Mouse (Mus musculus) 416B (cell line): ENCODE measurements around the gene Ttc23l.
"Not testable (repeated sequence)": the region's sequence is repeated elsewhere in the genome, so short reads cannot be mapped to it uniquely, and the experiment has no call there.

Experiments used
- DNase-seq: peaks from one replicate; pipeline ENCODE4 v3.0.0; 2011; ENCODE audit warnings: low read depth

Ttc23l gene

DNA sequence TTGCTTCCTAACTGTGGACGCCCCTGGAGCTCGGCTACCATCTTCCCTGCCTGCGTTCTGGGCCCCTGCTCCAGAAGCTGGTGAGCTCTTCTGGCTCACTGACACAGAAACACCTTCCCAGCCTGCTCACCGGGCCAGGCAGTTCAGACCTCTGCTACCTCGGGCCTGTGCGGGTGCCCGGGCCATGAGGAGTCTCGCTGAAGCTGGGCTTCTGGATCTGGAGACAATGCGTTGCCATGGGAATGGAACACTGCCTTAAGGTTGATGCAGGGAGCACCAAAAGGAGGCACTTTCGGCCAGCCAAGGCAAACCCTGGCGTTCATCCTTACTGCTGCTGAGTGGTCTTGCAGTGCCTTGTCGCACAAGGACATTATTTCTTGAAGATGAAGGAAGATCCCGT is at the start of gene Ttc23l:
Ttc23l (minus strand) TSS at position 204 of the 400 bp plus-strand sequence.
- DNase-seq: no peak

GRCm38 (mm10) chr15:10599413-10599812 is 40.9 kb upstream of the Ttc23l start:
- peak; percentile 86 for DNase-seq

GRCm38 (mm10) chr15:10598259-10599225 is 40.1 kb upstream of the Ttc23l start:
- no peak for DNase-seq

DNA sequence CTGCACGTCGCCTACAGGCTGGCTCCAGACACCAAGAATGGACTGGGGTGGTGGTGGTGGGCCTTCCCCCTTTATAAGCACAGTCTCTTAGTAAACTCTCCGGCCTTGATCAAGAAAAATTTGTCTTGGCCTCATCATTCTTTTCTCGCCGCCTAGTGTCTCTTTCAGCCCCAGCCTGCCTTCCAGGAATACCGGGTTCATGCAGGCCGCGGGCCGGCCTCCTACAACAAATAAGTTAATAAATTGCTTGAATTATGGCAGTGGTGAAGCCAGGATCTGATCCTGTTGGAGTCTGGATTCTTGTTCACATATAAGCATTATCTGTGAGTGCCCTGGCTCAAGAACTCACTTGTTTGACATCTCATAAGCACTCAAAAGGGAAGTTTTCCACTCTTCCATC is 38.4 kb upstream of the Ttc23l start:
- DNase-seq: no peak

DNA sequence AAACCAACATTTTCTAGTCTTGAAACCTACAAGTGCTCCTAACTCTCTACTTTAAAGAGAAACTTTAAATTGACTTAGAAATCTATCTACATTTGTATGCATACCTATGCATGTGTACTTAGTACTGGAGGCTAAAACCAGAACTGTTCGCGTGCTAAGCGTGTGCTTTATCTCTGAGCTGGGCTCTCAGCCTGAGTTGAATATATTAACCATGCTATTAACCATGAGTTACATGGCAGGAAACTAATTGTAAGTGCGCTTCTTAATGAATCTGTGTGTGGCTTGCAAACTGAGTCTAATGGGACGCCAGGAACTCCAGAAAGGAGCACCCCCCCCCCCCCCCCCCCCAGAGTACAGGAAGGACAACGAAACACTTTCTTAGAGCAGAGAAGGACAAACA is 36.9 kb upstream of the Ttc23l start:
- no peak for DNase-seq

- DNase-seq: no peak
Observed at GRCm38 (mm10) chr15:10594910-10595309, 36.4 kb upstream of the Ttc23l start.

DNA sequence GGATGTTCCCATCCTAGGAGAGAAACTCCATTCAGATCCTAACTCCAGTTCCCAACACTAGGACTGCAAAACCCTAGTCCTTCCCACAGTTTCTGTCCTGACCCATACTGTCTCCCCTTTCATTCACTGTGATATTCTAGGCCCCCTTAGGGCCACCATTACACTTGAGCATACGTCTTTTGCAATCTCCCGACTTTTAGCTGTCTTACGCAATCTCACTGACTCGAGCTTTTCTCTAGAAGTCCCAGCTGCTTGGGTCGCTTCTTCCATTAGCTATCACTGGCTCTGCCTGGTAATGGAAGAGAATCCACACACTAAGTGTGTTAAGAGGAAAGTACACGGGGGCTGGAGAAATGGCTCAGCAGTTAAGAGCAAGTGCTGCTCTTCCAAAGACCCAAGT is 34.6 kb upstream of the Ttc23l start:
- peak; percentile 67 for DNase-seq

GRCm38 (mm10) chr15:10586565-10586964 is 28.1 kb upstream of the Ttc23l start:
- no peak for DNase-seq

GRCm38 (mm10) chr15:10584359-10585187 is 26.1 kb upstream of the Ttc23l start:
- no peak for DNase-seq

DNA sequence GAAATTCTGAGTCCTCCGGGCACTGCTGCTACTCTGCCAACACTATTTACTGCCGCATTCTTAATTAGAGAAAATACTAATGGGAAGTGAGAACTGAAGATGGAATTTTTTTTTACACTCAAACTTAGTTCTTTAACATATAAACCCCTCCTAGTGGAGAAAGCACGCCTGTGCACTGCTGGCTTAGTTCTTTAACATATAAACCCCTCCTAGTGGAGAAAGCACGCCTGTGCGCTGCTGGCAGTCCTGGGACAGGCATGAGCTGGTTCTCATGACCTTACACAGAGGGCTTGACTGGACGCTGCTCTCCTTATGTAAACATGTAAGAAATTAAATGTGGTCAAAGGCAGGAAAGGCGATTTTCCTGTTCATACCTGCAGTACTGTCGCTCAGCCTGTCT is 24.9 kb upstream of the Ttc23l start:
- peak; percentile 87 for DNase-seq

DNA sequence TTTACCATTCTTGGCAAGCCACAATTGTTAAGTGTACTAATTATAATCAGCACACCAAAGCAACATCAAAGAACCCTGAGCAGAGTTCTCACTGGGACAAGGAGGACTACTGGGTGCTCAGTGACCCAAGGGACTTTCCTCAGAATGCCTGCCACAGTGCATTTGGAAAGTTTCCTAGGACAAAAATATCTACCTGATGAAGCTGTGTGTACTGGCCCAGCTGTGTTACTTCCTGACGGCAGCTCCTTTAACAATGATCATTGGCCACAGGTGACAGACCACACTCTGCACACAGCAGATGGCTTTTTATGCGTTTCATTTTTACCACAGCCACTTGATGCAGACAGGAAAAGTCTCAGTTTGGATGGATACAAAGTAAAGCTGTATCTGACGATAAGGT is 20.7 kb upstream of the Ttc23l start:
- DNase-seq: no peak

- no peak for DNase-seq
Observed at GRCm38 (mm10) chr15:10566486-10566885, 8.0 kb upstream of the Ttc23l start.

- peak; percentile 4 for DNase-seq
Observed at GRCm38 (mm10) chr15:10564201-10564600, 5.7 kb upstream of the Ttc23l start.

- no peak for DNase-seq
Observed at GRCm38 (mm10) chr15:10562281-10562680, 3.8 kb upstream of the Ttc23l start.

DNA sequence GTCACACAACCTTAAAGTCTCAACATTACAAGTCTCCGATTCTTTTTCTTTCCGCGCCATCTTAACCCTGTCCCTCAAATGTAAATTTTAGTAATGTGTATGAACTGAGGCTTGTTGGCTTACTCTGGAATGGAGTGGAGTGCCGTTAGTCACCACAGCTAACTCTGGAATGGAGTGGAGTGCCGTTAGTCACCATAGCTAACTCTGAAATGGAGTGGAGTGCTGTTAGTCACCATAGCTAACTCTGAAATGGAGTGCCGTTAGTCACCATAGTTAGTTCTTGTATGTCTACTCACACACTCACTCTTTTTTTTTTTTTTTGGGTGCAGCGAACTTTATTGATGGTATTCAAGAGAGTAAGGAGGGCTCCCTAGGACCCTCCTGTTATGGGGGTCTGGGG is 1.5 kb upstream of the Ttc23l start:
- no peak for DNase-seq

DNA sequence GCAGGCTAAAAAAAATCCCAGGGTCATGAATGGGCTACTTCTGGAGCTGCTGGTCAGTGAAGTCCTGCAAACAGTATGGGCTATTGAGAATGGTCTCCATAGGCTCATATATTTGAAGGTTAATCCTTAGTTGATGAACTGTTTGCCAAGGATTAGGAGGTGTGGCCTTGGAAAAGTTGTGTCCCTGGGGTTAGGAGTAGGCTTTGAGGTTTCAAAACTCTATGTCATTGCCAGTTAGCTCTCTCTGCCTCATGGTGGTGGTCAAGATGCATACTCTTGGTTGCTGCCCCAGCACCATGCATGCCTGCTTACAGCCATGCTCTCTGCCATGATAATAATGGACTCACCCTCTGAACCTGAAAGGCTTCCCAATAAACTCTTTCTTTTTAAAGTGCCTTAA is 4.1 kb downstream of the Ttc23l start:
- no peak for DNase-seq

DNA sequence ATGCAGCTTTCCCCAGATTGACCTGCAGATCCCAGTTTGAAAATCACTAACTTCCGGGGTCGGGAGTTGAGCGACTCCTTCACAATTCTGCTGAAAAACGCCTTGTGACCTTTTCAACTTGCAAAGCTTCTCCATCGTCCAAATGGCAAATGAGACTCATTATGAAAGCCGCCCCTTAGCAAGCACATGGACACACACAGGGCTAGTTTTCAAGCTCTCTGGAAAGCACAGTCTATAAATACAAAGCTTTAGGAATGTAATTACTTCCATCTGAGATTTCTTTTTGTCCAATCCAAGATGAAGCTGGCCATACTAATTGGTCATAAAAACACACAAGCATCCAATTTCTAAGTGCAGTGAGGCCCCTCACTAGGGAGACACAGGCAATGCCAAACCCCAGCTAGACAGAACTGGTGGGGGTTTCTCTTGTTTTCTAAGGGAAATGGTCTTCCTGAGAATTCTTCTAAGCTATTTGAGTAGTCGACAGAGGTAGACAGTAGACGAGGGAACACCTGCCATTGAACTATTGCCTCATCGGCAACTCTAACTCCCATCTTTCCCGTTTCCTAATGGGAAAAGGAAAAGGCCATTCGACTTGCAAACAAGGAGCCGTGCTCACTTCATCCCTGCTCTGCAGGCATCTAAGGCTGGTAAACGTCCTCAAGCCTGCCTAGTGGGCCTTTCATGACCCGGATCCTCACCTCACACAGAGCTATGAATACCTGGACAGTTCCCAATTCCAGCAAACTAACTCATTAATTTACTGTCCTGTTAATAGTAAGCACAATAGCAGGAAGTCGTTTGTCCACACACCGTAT is 18.0 kb downstream of the Ttc23l start:
- DNase-seq: no peak

DNA sequence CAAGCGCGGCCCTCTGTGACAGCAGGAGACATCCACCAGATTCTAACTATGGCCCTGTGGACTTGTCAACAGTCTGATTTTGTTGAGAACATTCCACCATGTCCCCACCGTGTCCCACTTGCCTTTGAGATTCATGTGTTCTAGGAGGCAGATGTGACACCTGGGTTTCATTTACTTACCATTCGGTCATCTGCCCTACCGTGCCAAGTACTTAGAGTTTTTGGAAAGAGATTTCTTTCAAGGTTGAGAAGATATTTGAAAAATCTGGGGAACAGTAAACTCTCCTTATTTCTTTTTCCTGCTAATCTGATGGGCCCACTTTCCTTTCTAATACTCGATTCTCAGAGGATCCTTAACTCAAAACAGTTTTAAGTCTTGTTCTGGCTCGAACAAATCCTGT is 22.5 kb downstream of the Ttc23l start:
- DNase-seq: no peak

GRCm38 (mm10) chr15:10534591-10534990 is 23.9 kb downstream of the Ttc23l start:
- DNase-seq: peak; percentile 11

DNA sequence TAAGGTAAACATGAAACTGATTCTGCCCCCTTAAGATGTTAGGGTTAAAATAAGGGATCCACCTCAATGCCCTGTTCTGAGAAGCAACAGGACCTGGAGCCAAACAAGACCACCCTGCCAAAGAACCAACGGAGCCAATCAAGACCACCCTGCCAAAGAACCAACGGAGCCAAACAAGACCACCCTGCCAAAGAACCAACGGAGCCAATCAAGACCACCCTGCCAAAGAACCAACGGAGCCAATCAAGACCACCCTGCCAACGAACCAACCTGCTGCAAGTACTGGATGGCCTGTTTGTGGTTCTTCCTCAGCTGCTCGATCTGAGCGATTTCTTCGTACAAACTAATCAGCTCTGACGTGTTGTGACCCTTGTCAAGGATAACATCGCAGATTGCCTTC is 25.1 kb downstream of the Ttc23l start:
- DNase-seq: not testable (repeated sequence)

DNA sequence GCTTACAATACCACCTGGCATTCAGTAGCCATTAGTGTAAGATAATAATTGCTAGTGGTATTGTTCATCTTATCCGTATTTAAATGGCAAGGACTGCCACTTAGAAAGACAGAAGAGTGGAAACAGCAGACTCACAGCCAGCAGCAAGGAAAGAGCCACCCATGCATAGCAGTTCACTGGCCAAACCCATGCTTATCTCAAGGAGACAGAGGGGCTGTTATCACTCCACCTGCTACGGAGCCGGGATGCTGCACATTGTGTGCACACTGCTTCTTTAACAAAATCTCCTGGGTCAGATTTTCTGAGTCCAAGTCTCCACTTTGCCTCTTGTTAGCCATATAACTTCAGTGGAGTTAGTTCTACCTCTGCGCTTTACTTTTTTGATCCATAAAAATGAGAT is 27.1 kb downstream of the Ttc23l start:
- DNase-seq: no peak

- DNase-seq: no peak
Observed at GRCm38 (mm10) chr15:10525896-10526295, 32.6 kb downstream of the Ttc23l start.
